Mouse (Mus musculus) midbrain, embryonic 11.5 days (tissue): Measurements from ENCODE around the gene Glipr2. TPM values are rescaled to one million over a fixed set of nuclear protein-coding genes. Genes with fewer than 3 reads are reported as not detected.

Experiments used
- ATAC-seq: fragments of 200-750 bp; cut with Nextera tagmentation; 2 replicates; pipeline ENCODE4 v1.8.0; 2017; ENCODE audit warnings: moderate TSS enrichment, moderate library complexity; ENCODE audit not compliant: low FRiP score
- DNase-seq: peaks from one replicate; pipeline ENCODE4 v3.0.0; 2015; ENCODE audit warnings: low spot score; ENCODE audit errors: missing footprints
- H3K27ac ChIP-seq: fragments of 300-500 bp; sonication (generic); 2 replicates; pipeline ENCODE4 v1.5.1; 2014; ENCODE audit warnings: low read depth, low read length
- H3K27me3 ChIP-seq: fragments of 300-500 bp; sonication (generic); 2 replicates; pipeline ENCODE4 v1.6.1; 2014; ENCODE audit warnings: mild to moderate bottlenecking, low read length, moderate library complexity, mixed read lengths; ENCODE audit not compliant: control insufficient read depth, insufficient read depth
- H3K36me3 ChIP-seq: fragments of 300-500 bp; sonication (generic); 2 replicates; pipeline ENCODE4 v1.6.1; 2014; ENCODE audit warnings: mild to moderate bottlenecking, low read length, moderate library complexity, mixed read lengths; ENCODE audit not compliant: control insufficient read depth, insufficient read depth
- H3K4me1 ChIP-seq: fragments of 300-500 bp; sonication (generic); 2 replicates; pipeline ENCODE4 v1.6.1; 2014; ENCODE audit warnings: low read length; ENCODE audit not compliant: control insufficient read depth, insufficient read depth
- H3K4me2 ChIP-seq: fragments of 300-500 bp; sonication (generic); 2 replicates; pipeline ENCODE4 v1.6.1; 2014; ENCODE audit warnings: mild to moderate bottlenecking, moderate library complexity
- H3K4me3 ChIP-seq: fragments of 300-500 bp; sonication (generic); 2 replicates; pipeline ENCODE4 v1.5.1; 2014; ENCODE audit warnings: low read depth, low read length
- H3K9ac ChIP-seq: fragments of 300-500 bp; sonication (generic); 2 replicates; pipeline ENCODE4 v1.6.1; 2014; ENCODE audit warnings: low read length
- H3K9me3 ChIP-seq: fragments of 300-500 bp; sonication (generic); 2 replicates; pipeline ENCODE4 v1.6.1; 2016; ENCODE audit warnings: low read length; ENCODE audit not compliant: control insufficient read depth
- WGBS: fragments of 180-500 bp; shearing (Covaris S2); extraction: QIAGEN DNeasy Blood & Tissue Kit; methylation state at CpG from one replicate; pipeline ENCODE4 v1.1.7; 2014; 5-methylcytosine and 5-hydroxymethylcytosine counted together
- polyA plus RNA-seq: library from polyadenylated mRNA; unstranded; fragments of >200 nt; fragmentation: Nextera tagmentation; extraction: Ambion mirVana; gene quantifications from 2 replicates; pipeline ENCODE4 v1.2.1, GENCODE M21; 2014

Gene Glipr2
- polyA plus RNA-seq, 1 experiment from 2014 or later: 82.7 TPM

DNA sequence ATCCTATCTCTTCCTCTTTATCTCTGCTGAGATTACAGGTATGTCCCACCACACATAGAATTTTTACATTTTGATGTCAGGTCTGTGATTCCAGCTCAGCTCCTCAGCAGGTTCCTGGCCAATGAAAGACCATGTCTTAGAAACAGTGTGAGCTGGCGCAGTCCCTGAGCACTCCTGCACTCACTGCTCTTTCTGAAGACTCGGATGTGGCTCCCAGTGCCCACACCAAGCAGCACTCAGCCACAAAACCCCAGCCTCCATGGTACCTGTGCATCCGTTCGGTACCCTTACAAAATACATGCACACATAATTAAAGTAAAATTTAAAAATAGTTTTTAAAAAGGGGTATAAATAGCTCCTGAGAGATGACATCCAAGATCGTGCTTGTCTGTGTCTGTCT is 15.9 kb upstream of the Glipr2 start:
- Histone ChIP-seq H3K4me2 (no peak overlapping the region), H3K27me3 (no peaks in the 10 kb centered on the region), H3K36me3 (peaks cover 4% of the 10 kb centered on the region; the same call in 1 of the 2 replicates), H3K9ac (no peak overlapping the region), H3K9me3 (no peaks in the 10 kb centered on the region), H3K27ac (no peak overlapping the region), H3K4me1 (no peaks in the 10 kb centered on the region; the same call in 1 of the 2 replicates), H3K4me3 (no peak overlapping the region)
- ATAC-seq: no peak
- WGBS: 90% methylated on average over 5 of the region's 5 CpGs
- DNase-seq: peak; percentile 56

DNA sequence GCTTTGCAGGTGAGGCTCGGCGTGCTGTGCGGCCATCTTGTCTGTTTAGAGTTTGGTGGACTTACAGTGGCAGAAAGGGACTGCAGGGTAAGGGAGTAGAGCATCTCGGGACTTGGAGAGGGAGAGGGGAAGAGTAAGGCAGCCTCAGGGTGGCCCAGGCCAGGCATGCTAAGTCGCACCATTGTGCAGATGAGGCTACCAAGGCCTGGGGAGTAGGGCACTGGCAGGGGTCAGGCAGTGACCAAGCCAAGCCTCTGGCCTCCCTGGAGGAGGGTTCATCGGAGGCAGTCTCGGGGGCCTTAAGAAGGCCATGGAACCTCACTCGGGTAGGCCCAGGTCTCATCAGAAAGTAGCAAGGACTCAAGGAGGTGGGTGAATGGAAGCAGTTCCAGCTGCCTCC is 14.8 kb upstream of the Glipr2 start:
- H3K27ac ChIP-seq: no peak overlapping the region
- H3K36me3 ChIP-seq: peaks cover 4% of the 10 kb centered on the region; the same call in 1 of the 2 replicates
- 84% methylated on average over 8 of the region's 8 CpGs for WGBS
- ATAC-seq: no peak
- H3K9me3 ChIP-seq: no peaks in the 10 kb centered on the region
- DNase-seq: no peak
- no peak overlapping the region for H3K9ac ChIP-seq
- H3K4me2 ChIP-seq: no peak overlapping the region
- no peak overlapping the region for H3K4me3 ChIP-seq
- no peaks in the 10 kb centered on the region; the same call in 1 of the 2 replicates for H3K4me1 ChIP-seq
- no peaks in the 10 kb centered on the region for H3K27me3 ChIP-seq

DNA sequence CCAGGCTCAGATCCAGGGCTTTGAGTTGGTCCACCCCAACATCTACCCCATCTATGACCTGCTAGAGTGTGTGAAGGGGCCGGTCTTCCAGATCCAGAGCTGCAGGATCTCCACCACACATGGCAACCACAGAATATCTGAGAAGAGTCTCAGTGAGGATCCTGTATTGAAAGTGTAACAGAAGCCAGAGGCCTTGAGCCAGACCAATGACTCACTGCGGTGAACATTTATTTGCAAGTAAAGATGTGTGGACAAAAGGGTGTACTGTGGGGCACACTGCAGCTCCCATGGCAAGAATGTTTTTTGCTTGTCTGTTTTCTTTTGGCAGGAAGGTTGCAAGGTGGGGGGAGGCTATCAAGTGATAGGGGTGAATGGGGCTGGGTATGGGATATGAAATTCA is 9.6 kb upstream of the Glipr2 start:
- Histone ChIP-seq H3K36me3 (no peaks in the 10 kb centered on the region), H3K4me3 (no peak overlapping the region), H3K27me3 (no peaks in the 10 kb centered on the region), H3K9ac (no peak overlapping the region), H3K9me3 (no peaks in the 10 kb centered on the region), H3K4me2 (no peak overlapping the region), H3K4me1 (no peaks in the 10 kb centered on the region), H3K27ac (no peak overlapping the region)
- DNase-seq (peak; percentile 54), ATAC-seq (no peak)
- 91% methylated on average over 2 of the region's 2 CpGs for WGBS

DNA sequence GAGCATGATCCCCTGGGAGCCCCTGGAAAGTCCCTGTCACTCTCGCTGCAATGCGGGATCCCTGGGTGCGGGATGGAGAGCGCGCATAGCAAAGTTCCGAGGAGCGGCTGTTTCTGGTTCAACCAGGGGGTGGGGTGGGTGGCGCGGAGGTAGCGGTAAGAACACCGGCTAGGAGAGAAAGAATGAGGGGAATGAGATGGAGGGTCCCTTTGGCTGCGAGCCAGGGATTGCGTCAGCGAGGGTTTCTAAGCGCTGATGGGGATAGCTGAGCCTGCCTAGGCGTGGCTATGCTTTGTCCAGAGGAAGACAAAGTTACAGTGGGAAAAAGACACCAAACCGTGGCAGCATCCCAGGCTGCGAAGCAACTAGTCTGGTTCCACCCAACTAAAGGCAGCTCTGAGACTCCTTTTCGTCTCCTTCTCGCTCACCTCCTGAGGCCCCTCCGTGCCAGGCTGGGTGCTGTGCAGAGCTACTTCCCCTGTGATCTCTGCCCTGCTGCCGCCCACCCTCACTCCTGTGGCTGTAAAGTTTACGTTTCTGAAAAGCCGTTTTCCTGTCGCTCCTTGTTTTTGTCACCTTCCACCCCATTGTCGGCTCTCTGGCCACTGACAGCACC is 753 bp downstream of the Glipr2 start:
- no peaks in the 10 kb centered on the region for H3K36me3 ChIP-seq
- H3K9me3 ChIP-seq: no peaks in the 10 kb centered on the region
- 0 out of 2 replicates have a peak overlapping the region, but pooled peaks have one; percentile 11 for H3K27ac ChIP-seq
- H3K4me1 ChIP-seq: peaks cover 2% of the 10 kb centered on the region; the same call in 1 of the 2 replicates
- peaks cover 19% of the 10 kb centered on the region for H3K27me3 ChIP-seq
- peak overlapping the region; percentile 74 for H3K4me2 ChIP-seq
- H3K4me3 ChIP-seq: peak overlapping the region; percentile 49
- WGBS: 1% methylated on average over 26 of the region's 26 CpGs
- H3K9ac ChIP-seq: peak overlapping the region; percentile 67
- DNase-seq: peak; percentile 98
- ATAC-seq: peak; percentile 71

DNA sequence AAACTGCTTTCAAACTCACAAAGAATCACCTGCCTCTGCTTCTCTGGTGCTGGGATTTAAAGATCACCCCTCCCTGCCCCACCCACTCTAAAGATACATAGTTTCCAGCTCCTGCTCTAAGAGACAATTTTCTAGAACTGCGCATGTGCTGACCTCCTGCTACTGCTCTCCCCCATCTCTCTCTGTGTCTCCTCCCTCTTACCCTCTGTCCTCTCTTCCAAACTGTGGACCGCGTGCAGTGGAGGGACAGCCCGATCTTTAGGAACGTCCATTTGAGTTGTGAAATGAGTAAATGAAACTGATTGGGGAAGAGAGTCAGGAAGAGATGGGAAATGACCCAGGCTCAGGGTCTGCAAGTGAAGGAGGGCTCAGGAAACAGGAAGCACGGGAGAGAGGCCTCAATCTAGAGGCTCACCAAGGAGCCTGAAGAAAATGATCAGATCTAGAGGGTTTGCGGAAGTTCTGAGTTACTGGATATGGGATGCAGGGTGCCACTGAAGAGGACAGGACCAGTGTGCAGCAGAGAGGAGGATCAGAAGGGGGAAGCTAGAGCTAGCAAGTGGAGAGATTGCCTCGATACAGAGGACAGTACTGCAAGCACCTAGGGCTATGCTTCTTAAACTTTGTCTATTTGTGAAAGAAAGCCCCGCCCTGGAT is 2.5 kb downstream of the Glipr2 start:
- Histone ChIP-seq H3K9me3 (no peaks in the 10 kb centered on the region), H3K4me1 (peaks cover 2% of the 10 kb centered on the region; the same call in 1 of the 2 replicates), H3K4me2 (no peak overlapping the region), H3K36me3 (no peaks in the 10 kb centered on the region), H3K4me3 (no peak overlapping the region), H3K27ac (no peak overlapping the region), H3K27me3 (peaks cover 19% of the 10 kb centered on the region), H3K9ac (no peak overlapping the region)
- 72% methylated on average over 9 of the region's 9 CpGs for WGBS
- no peak for DNase-seq
- ATAC-seq: no peak

DNA sequence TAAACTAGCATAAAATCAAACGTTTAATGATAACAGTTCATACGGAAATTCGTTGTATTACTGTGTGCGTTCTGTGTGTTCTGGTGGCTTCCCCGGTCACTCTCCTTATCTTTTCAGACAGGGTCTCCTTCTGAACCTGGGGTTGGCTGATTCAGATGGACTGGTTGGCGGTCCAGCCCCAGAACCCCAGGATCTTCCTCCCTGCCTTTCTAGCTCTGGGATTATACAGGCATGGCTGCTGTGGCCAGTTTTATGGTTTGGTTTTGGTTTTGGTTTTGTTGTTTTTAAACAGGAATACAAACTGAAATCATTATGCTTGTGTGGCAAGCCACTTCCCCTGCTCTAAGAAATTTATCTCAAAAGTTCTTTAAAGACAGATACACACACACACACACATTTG is 3.0 kb downstream of the Glipr2 start:
- H3K27me3 ChIP-seq: peaks cover 19% of the 10 kb centered on the region
- H3K36me3 ChIP-seq: no peaks in the 10 kb centered on the region

DNA sequence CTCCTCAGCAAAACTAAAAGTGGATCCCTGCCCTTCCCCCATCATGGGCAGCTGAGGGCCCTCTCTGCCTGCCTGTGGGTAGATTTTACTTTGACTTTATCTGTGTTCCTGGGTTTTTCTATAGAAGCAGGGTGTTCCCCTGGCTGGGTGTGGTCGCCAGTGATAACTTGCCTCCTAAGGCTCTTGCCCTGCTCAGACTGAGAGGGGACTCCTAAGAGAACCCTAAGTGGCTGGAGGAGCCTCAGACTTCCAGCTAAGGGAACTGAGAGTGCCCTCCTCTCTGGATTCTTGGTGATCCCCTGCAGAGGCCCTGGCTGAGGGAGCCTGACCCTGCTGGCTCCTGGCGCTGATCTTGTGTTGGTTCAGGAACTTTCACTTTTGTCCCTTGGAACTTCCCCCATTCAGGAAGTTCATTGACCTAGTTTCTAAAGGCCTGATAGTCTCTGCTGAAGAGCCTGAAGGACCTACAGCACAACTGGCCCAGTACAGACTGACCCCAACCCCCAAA is 7.2 kb downstream of the Glipr2 start:
- Histone ChIP-seq H3K9me3 (no peaks in the 10 kb centered on the region), H3K27me3 (peaks cover 8% of the 10 kb centered on the region; the same call in 1 of the 2 replicates), H3K9ac (no peak overlapping the region), H3K4me1 (peaks cover 6% of the 10 kb centered on the region), H3K4me2 (no peak overlapping the region), H3K4me3 (no peak overlapping the region), H3K27ac (no peak overlapping the region; the same call in 1 of the 2 replicates), H3K36me3 (no peaks in the 10 kb centered on the region)
- WGBS: 38% methylated on average over 2 of the region's 2 CpGs
- DNase-seq (no peak), ATAC-seq (no peak)

More for the DNA sequence above, 3.0 kb downstream of the Glipr2 start:
- Histone ChIP-seq H3K4me3 (no peak overlapping the region), H3K4me2 (no peak overlapping the region), H3K9me3 (no peaks in the 10 kb centered on the region), H3K27ac (no peak overlapping the region), H3K9ac (no peak overlapping the region), H3K4me1 (peaks cover 2% of the 10 kb centered on the region; the same call in 1 of the 2 replicates)
- 92% methylated on average over 6 of the region's 6 CpGs for WGBS
- DNase-seq: no peak
- ATAC-seq: no peak

DNA sequence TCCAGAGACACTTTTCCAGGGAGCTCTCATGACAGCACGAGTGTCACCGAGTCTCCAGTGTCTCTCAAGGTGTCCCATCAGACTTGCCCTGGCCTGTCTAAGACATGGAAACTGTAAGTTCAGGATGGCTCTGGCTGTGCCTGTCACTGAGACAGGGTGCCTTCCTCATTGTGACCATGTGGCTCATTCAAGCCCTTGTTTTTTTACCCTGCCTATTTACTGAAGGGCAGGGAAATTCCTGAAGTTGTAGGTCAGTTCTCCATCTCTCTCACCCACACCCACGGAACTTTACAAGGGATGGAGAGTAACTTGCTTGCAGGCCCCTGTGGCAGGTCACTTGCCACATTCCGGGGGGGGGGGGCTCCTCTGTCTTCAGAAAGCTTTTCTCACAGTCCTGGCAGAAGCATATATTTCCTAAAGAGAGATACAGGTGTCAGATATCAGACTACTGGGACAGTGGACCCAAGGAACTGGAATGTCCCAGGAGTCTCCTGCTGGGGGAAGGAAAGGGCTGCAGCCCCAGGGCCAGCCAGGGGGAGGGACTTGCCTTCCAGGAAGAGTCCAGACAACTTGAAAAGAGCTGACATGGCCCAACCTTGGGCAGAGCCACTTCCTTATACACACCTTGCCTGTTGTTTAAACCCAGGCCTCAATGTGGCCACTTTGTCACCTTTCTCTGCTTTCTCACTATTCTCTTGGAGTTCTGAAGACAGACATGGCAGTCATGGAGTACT is 7.9 kb downstream of the Glipr2 start:
- Histone ChIP-seq H3K4me3 (no peak overlapping the region), H3K4me2 (no peak overlapping the region), H3K27me3 (0 out of 2 replicates have a peak, but pooled peaks cover 5% of the 10 kb centered on the region), H3K36me3 (no peaks in the 10 kb centered on the region), H3K9ac (no peak overlapping the region), H3K9me3 (no peaks in the 10 kb centered on the region), H3K27ac (no peak overlapping the region), H3K4me1 (peaks cover 7% of the 10 kb centered on the region)
- DNase-seq (no peak), ATAC-seq (no peak)
- 56% methylated on average over 4 of the region's 4 CpGs for WGBS
